Mouse (Mus musculus) lung, postnatal 0 days (tissue): ENCODE measurements at regions not wholly inside any gene's neighbourhood (a gene's known extent, or its start where the extent isn't known, plus 50 kb on each side); places are given as distances from the start of the nearest gene placed in this dataset.

Source experiments
- CTCF ChIP-seq: IDR thresholded peaks from 2 replicates; pipeline ENCODE4 v1.5.1; 2016; ENCODE audit warnings: antibody characterized with exemption, mild to moderate bottlenecking
- EP300 ChIP-seq: IDR thresholded peaks from 2 replicates; pipeline ENCODE4 v1.6.1; 2016; ENCODE audit warnings: antibody characterized with exemption, mild to moderate bottlenecking, control low read depth

DNA sequence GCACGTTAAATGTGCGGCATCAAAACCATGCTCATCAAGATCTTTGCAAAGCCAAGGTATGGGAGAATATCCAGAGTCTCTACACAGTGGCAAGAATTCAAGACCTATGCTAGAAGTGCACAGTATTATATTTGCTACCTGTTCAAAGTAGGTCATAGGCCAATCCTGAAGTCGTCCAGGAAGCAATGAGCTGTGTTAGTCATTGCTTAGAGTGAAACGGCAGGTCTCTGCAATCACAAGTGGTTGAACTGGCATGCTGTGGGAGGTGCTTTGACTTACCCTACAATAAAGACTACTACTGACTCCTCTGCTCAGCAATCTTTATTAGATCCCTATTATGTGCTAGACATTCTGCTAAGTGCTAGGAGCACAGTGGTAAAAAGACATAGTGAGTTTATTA, 80.8 kb downstream of the Areg start:
- TF ChIP-seq CTCF (no peak), EP300 (no peak)
